22 mouse cellular contexts compared by ENCODE assay signal in genomic region chr13:45410936-45411335, GRCm38 (mm10).
"Had no signal": no experiment of that assay in that cellular context is flagged by ENCODE, and none has a peak within 500 bp of the region (broad histone marks: within the 10 kb centered on the region; RNA-seq: fewer than 3 reads in every experiment).

No protein-coding gene starts in this region.

- H3K27ac ChIP-seq: heart, adult 2 months; hindbrain, embryonic 10.5 days; hindbrain, embryonic 12.5 days; hindbrain, embryonic 14.5 days; intestine, embryonic 15.5 days; kidney, embryonic 15.5 days; layer of hippocampus, adult 2 months; left cerebral cortex, adult 2 months; limb, embryonic 10.5 days; limb, embryonic 12.5 days; liver, embryonic 12.5 days; liver, embryonic 14.5 days had no signal

- ATAC-seq: hindbrain, embryonic 16.5 days; inflammation-experienced regulatory T-cells, adult 6 months; intestine, embryonic 15.5 days; intestine, postnatal 0 days; liver, embryonic 12.5 days had no signal

- H3K4me3 ChIP-seq: heart, adult 2 months; heart, embryonic 12.5 days; hindbrain, embryonic 10.5 days; hindbrain, embryonic 12.5 days; intestine, embryonic 15.5 days; kidney, embryonic 15.5 days; layer of hippocampus, adult 2 months; left cerebral cortex, adult 2 months; limb, embryonic 10.5 days; limb, embryonic 12.5 days; liver, embryonic 12.5 days had no signal

- H3K4me2 ChIP-seq: heart, embryonic 12.5 days; hindbrain, embryonic 12.5 days; hindbrain, embryonic 14.5 days; intestine, embryonic 15.5 days; kidney, embryonic 15.5 days; limb, embryonic 12.5 days; liver, embryonic 12.5 days had no signal

- H3K27me3 ChIP-seq: heart, embryonic 12.5 days; hindbrain, embryonic 12.5 days; intestine, embryonic 15.5 days; kidney, embryonic 15.5 days; limb, embryonic 12.5 days had no signal

- H3K4me1 ChIP-seq: intestine, embryonic 15.5 days had no signal

- H3K9me3 ChIP-seq: heart, embryonic 12.5 days; hindbrain, embryonic 12.5 days; intestine, embryonic 15.5 days; limb, embryonic 10.5 days; liver, embryonic 12.5 days had no signal

- DNase-seq: gastrocnemius, postnatal 14 days; heart, adult 2 months; heart, postnatal 10 days; heart, postnatal 4 days; kidney, adult 18-20 months; kidney, adult 9 months; kidney, postnatal 10 days had no signal

- H3K9ac ChIP-seq: heart, embryonic 12.5 days; hindbrain, embryonic 12.5 days; hindbrain, embryonic 14.5 days; intestine, embryonic 15.5 days; kidney, embryonic 15.5 days; limb, embryonic 12.5 days; liver, embryonic 12.5 days; liver, embryonic 14.5 days had no signal
